Mouse (Mus musculus) liver, postnatal 0 days (tissue): Measurements from ENCODE around the gene Dnal1.

Source experiments
- CTCF ChIP-seq: sonication (generic); IDR thresholded peaks from 2 replicates; pipeline ENCODE4 v1.5.1; 2016; ENCODE audit warnings: antibody characterized with exemption, low read depth
- EP300 ChIP-seq: IDR thresholded peaks from 2 replicates; pipeline ENCODE4 v1.6.1; 2016; ENCODE audit warnings: antibody characterized with exemption, low read depth, mild to moderate bottlenecking

GRCm38 (mm10) chr12:84194400-84195109 is 80.4 kb downstream of the Dnal1 start:
- no peak for TF ChIP-seq CTCF
- TF ChIP-seq EP300: no peak
